Mouse (Mus musculus): ENCODE measurements at regions not wholly inside any gene's neighbourhood (a gene's known extent, or its start where the extent isn't known, plus 50 kb on each side); places are given as distances from the start of the nearest gene placed in this dataset.

DNA sequence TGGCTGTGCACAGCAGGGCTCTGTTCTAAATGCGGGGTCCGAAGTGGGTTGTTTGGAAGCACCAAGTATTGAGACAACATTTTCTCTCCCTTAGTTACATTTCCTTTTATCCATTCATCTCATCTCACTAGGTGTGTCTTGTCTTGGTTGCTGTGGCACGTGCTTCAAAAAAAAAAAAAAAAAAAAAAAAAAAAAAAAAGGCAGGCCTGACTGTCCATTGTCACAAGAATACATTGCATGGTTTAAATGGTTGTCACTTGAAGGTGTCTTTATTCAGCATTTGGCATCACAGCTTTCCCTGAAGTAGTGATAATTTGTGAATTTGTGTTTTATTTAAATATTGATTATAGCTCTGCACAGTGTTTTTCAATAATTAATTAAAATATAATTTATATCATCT, 211.9 kb downstream of the Fgf9 start:
- TF ChIP-seq CTCF (conservative IDR thresholded peaks at IDR 0.05 in 1 of 2, IDR thresholded peaks at IDR 0.05 in 1 of 2; ENCODE audit: low read depth in 2 of 2, low read length in 2 of 2) (no peak), MAX (IDR thresholded peaks at IDR 0.05; ENCODE audit: low read length) (no peak), IRF4 (IDR thresholded peaks at IDR 0.05; ENCODE audit: low read depth, low read length) (no peak), TCF12 (IDR thresholded peaks at IDR 0.05; ENCODE audit: low read depth, low read length) (no peak), POLR2A (IDR thresholded peaks at IDR 0.05; ENCODE audit: low read depth, low read length) (no peak)

All from CH12.LX (cell line).